Mouse (Mus musculus): ENCODE measurements at regions not wholly inside any gene's neighbourhood (a gene's known extent, or its start where the extent isn't known, plus 50 kb on each side); places are given as distances from the start of the nearest gene placed in this dataset.

DNA sequence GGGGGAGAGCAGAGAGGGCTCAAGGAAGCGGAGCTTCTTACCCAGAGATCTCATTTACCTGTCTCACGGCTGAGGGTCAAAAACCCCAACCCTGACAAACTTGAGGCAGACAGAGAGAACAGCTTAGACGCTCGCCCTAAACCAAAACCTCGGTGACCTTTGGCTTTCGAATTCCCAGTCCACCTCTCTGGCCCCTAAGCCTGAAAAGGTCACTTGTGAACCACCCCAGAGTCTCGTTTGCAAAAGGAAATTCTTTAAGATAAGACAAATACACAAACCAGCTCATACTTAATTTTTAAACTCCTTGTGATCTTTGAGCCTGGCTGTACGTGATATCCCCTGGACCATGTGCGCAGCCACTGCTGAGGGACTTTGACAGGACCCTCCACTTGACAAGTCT is 250.2 kb upstream of the Dio3 start:
- Histone ChIP-seq H3K36me3 (ENCODE audit: control insufficient read depth, insufficient read depth, low read length, poor library complexity, severe bottlenecking) (no peaks in the 10 kb centered on the region), H3K27me3 (ENCODE audit: control insufficient read depth, insufficient read depth, low read length, poor library complexity, severe bottlenecking) (no peaks in the 10 kb centered on the region; the same call in 1 of the 2 replicates)
- no peak for DNase-seq (ENCODE audit: low read depth, low spot score)

DNA sequence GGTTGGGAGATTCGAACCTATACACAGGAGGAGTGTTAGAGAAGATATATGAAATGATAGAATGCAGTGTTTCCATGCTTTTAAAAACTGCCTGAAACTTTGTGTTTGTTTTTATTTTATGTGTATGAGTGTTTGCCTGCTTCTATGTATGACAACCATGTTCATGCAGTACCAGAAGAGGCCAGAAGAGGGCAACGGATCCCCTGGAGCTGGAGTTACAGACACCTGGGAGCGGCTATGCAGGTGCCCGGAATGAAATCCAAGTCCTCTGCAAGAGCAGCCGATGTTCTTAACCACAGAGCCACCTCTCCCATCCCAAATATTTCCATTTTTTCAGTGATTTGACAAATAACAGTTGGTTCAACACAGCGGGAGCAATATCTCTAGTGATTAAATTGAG is 247.5 kb upstream of the Dio3 start:
- Histone ChIP-seq H3K27me3 (ENCODE audit: control insufficient read depth, insufficient read depth, low read length, poor library complexity, severe bottlenecking) (no peaks in the 10 kb centered on the region; the same call in 1 of the 2 replicates), H3K36me3 (ENCODE audit: control insufficient read depth, insufficient read depth, low read length, poor library complexity, severe bottlenecking) (no peaks in the 10 kb centered on the region)
- peak; percentile 4 for DNase-seq (ENCODE audit: low read depth, low spot score)

DNA sequence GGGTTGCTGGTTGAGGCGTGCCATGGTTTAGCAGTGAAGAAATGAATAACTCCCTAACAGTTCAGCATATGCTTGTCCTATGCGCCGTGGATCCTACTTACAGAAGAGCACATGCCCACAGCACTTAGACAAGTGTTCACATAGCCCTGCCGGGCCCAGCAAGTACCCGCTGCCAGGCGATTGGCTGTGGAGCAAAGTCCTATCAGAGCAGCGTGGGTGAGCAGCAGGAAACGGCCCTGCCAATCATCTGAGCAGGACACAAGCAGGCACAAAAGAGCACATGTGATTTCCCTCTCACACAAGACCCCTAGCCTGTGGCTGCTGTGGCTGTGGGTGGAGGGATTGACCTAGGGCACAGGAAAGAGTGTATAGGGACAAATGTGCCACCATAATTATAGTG is 243.7 kb upstream of the Dio3 start:
- no peaks in the 10 kb centered on the region for H3K36me3 ChIP-seq (ENCODE audit: control insufficient read depth, insufficient read depth, low read length, poor library complexity, severe bottlenecking)
- DNase-seq (ENCODE audit: low read depth, low spot score): no peak
- H3K27me3 ChIP-seq (ENCODE audit: control insufficient read depth, insufficient read depth, low read length, poor library complexity, severe bottlenecking): no peaks in the 10 kb centered on the region

- H3K27me3 ChIP-seq (ENCODE audit: control insufficient read depth, insufficient read depth, low read length, poor library complexity, severe bottlenecking): no peaks in the 10 kb centered on the region
- no peaks in the 10 kb centered on the region for H3K36me3 ChIP-seq (ENCODE audit: control insufficient read depth, insufficient read depth, low read length, poor library complexity, severe bottlenecking)
- no peak for DNase-seq (ENCODE audit: low read depth, low spot score)
Observed at GRCm38 (mm10) chr12:110040682-110041081, 238.2 kb upstream of the Dio3 start.

DNA sequence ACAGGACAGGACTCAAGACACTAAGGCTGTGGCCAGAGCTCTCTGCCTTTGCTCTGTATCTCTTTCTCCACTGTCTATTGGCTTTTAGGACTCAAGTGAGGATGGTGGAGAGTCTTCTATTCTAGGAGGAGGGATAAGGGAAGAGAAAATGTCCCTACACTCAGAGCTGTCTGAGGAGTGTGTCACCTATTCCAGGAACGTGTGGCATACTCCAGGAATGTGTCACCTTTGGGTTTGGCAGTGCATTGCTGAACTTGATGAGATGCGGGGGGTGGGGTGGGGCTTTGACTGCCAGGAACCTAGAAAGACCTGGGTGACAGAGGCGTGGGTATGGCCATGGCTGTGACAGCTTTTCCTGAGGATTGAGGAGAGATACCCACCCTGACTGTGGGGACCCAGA is 237.1 kb upstream of the Dio3 start:
- Histone ChIP-seq H3K36me3 (ENCODE audit: control insufficient read depth, insufficient read depth, low read length, poor library complexity, severe bottlenecking) (no peaks in the 10 kb centered on the region), H3K27me3 (ENCODE audit: control insufficient read depth, insufficient read depth, low read length, poor library complexity, severe bottlenecking) (no peaks in the 10 kb centered on the region)
- no peak for DNase-seq (ENCODE audit: low read depth, low spot score)

DNA sequence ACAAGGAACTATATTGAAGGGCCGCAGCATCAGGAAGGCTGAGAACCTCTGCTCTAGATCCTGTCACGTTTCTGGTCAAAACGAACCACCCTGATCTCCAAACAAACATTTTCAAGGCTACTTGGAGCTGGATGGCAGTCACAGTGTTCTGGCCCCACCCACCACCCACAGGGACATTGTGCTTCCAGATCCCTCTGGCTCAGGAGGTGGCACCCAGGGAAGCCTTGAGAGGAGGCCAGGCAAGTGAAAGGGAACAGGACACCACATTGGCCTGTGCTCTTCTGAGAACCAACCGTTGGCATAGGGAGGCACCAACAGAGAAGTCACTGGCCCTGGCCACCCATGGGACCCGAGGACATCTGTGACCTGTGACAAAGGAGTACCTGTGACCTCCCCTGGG is 234.6 kb upstream of the Dio3 start:
- no peaks in the 10 kb centered on the region for H3K27me3 ChIP-seq (ENCODE audit: control insufficient read depth, insufficient read depth, low read length, poor library complexity, severe bottlenecking)

DNA sequence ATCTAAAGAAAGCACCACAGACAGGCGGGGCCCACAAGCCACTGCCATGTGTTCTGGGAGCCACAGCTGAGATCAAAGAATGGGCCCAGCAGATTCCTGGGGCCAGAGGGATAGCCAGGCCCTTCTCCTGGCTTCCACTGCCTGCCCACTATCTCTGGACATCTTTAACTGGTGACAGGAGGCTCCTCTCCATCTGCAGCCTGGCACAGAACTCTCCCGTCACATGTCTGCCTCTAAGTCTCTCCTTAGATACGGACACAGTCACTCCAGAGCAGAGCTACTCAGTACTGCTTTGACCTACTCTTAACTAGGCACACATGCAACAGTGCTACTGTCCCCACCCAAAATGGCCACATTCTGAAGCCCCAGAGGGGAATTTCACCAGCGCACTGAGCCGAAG is 234.1 kb upstream of the Dio3 start:
- Histone ChIP-seq H3K27me3 (ENCODE audit: control insufficient read depth, insufficient read depth, low read length, poor library complexity, severe bottlenecking) (no peaks in the 10 kb centered on the region), H3K36me3 (ENCODE audit: control insufficient read depth, insufficient read depth, low read length, poor library complexity, severe bottlenecking) (no peaks in the 10 kb centered on the region)
- no peak for DNase-seq (ENCODE audit: low read depth, low spot score)

More for the DNA sequence above, 234.6 kb upstream of the Dio3 start:
- no peaks in the 10 kb centered on the region for H3K36me3 ChIP-seq (ENCODE audit: control insufficient read depth, insufficient read depth, low read length, poor library complexity, severe bottlenecking)
- DNase-seq (ENCODE audit: low read depth, low spot score): no peak

DNA sequence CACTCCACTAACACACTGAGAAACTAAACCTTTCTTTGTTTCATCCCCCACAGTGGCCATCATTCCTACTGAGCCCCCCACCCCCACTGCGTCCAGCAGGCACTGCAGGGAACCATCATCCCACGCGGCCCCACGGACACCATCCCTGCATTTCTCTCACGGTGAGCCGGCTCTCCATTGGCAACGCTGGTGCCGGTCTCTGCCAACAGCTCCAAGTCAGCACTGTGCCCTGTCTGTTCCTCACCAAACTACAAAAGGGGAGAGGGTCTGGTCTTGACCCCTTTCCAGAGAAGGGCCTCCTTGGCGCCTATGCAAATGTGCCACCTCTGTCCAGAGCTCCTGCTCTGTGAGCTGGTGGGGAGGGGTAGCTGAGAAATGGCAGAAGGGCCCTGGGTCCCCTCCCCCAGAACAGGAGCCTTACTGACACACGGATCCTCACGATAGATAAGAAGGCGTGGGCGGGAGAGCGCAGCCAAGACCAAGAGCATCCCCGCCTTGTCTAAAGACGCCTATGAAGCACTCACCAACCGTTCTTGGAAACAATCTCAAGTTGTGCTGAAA is 233.0 kb upstream of the Dio3 start:
- H3K27me3 ChIP-seq (ENCODE audit: control insufficient read depth, insufficient read depth, low read length, poor library complexity, severe bottlenecking): no peaks in the 10 kb centered on the region
- no peaks in the 10 kb centered on the region for H3K36me3 ChIP-seq (ENCODE audit: control insufficient read depth, insufficient read depth, low read length, poor library complexity, severe bottlenecking)
- no peak for DNase-seq (ENCODE audit: low read depth, low spot score)

DNA sequence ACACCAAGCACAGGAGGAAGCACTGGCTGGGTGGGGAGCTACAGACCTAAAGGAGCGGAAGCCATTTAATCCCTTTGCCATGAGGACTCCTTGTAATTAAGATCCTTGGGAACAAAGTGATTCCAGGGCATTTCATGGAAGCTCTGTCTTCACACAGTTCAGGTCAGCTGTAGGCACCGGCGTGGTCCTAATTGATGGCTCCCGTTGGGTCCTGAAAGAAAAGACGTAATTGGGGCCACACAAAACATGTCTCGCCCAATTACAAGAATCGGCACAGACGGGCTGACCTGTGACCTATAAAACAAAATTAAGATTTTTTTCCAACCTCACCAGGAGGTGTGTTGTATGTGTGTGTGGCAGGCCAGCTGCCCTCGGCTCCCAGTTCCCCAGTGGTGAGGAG is 232.3 kb upstream of the Dio3 start:
- DNase-seq (ENCODE audit: low read depth, low spot score): no peak
- Histone ChIP-seq H3K27me3 (ENCODE audit: control insufficient read depth, insufficient read depth, low read length, poor library complexity, severe bottlenecking) (no peaks in the 10 kb centered on the region), H3K36me3 (ENCODE audit: control insufficient read depth, insufficient read depth, low read length, poor library complexity, severe bottlenecking) (no peaks in the 10 kb centered on the region)

DNA sequence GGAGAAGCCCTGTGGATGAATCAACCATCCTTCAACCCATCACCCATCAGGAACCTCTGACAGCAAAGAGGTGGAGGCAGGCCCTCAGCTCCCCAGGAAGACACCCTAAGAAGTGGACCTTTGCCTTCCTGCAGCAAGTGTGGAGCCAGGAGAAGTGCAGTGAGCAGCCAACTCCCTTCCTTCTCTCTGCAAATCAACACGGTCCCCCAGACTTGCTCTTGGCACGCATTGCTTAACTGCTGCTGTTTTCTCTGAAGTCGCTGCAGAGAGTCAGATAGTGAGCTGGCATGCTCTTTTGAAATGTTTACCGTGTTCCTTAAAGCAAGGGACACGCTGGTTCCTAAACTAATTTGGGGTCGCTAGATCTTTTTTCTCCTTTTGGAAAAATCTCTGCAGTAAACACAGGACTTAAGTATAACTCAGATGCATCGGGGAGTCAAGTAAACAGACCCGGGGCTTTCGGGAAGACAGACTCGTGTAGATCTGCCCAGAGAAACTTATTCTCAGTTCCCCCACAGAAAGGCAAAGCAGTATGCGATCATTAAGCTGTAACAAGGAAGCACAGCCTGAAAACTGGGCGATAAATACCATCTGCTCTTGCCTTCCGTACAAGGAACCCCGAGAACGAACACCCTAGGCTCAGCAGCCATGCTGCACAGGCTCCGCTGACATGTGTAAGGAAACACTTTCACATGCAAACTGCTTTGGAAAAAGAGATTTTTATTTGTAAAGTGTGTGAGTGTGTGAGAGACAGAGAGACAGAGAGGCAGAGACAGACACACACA is 231.2 kb upstream of the Dio3 start:
- DNase-seq (ENCODE audit: low read depth, low spot score): no peak
- no peaks in the 10 kb centered on the region for H3K36me3 ChIP-seq (ENCODE audit: control insufficient read depth, insufficient read depth, low read length, poor library complexity, severe bottlenecking)
- no peaks in the 10 kb centered on the region for H3K27me3 ChIP-seq (ENCODE audit: control insufficient read depth, insufficient read depth, low read length, poor library complexity, severe bottlenecking)

DNA sequence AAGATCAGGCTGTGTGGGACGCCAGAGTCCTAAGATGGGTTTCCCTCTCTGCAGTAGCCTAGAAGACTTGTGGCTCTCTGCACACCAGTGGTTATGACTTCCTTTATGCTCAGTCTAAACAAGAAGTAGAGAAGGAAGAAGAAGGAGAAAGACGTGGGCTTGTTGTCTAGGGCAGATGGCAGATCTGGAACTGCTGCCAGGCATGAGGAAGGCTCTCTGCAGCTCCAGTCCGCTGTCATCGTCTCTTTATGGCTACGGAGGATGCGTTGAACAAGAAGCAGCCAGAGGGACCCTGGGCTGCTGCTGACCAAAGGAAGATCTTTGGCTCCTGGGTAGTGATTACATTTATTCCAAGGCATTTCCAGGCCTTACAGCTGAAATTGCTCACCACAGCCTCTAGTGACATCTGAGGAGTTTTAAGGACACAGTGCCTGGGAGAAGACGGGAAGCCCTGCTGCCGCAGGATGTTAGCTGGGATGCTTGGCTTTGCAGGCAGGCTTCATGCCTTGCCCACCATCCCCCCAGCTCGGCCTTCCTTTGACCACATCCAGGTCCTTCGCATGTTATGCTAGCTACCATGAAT is 229.6 kb upstream of the Dio3 start:
- H3K27me3 ChIP-seq (ENCODE audit: control insufficient read depth, insufficient read depth, low read length, poor library complexity, severe bottlenecking): no peaks in the 10 kb centered on the region

DNA sequence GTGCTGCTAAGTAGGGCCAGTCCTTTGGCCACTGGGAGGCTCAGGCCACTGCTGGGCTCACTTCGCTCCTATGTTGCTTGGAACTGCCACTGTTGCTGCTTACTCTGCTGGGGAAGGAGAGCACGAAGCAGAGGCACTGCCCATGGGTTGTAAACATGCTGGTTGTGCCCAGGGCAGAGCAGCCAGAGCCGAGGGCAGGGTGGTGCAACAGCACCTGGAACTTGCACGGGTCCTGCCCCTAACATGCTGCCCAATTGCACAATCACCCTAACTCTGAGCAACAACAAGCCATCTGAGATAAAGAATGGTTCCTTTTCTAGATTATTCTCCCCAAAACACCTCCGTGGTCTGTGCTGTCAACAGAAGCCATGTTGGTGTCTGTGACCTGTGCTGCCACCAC is 219.5 kb upstream of the Dio3 start:
- Histone ChIP-seq H3K36me3 (ENCODE audit: control insufficient read depth, insufficient read depth, low read length, poor library complexity, severe bottlenecking) (no peaks in the 10 kb centered on the region), H3K27me3 (ENCODE audit: control insufficient read depth, insufficient read depth, low read length, poor library complexity, severe bottlenecking) (no peaks in the 10 kb centered on the region)
- DNase-seq (ENCODE audit: low read depth, low spot score): no peak

More for the DNA sequence above, 229.6 kb upstream of the Dio3 start:
- H3K36me3 ChIP-seq (ENCODE audit: control insufficient read depth, insufficient read depth, low read length, poor library complexity, severe bottlenecking): no peaks in the 10 kb centered on the region
- no peak for DNase-seq (ENCODE audit: low read depth, low spot score)

DNA sequence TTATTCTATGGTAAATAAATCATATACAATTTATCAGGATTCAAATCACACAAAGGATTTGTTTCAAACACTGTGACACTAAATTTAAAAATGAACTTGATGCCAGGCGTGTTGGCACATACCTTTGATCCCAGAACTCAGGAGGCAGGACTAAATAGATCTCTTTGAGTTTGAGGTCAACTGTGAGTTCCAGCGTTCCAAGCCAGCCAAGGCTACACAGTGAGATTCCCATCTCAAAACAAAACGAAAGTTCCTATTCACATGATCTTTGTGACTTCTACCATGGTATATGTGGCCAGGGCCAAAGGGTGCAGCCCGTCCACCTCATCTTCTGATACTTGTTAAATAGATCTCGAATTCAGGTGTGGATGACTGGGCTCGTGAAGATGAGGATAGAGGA is 216.9 kb upstream of the Dio3 start:
- Histone ChIP-seq H3K36me3 (ENCODE audit: control insufficient read depth, insufficient read depth, low read length, poor library complexity, severe bottlenecking) (no peaks in the 10 kb centered on the region), H3K27me3 (ENCODE audit: control insufficient read depth, insufficient read depth, low read length, poor library complexity, severe bottlenecking) (no peaks in the 10 kb centered on the region)
- no peak for DNase-seq (ENCODE audit: low read depth, low spot score)

GRCm38 (mm10) chr12:110063013-110063412 is 215.9 kb upstream of the Dio3 start:
- Histone ChIP-seq H3K36me3 (ENCODE audit: control insufficient read depth, insufficient read depth, low read length, poor library complexity, severe bottlenecking) (no peaks in the 10 kb centered on the region), H3K27me3 (ENCODE audit: control insufficient read depth, insufficient read depth, low read length, poor library complexity, severe bottlenecking) (no peaks in the 10 kb centered on the region)
- no peak for DNase-seq (ENCODE audit: low read depth, low spot score)

DNA sequence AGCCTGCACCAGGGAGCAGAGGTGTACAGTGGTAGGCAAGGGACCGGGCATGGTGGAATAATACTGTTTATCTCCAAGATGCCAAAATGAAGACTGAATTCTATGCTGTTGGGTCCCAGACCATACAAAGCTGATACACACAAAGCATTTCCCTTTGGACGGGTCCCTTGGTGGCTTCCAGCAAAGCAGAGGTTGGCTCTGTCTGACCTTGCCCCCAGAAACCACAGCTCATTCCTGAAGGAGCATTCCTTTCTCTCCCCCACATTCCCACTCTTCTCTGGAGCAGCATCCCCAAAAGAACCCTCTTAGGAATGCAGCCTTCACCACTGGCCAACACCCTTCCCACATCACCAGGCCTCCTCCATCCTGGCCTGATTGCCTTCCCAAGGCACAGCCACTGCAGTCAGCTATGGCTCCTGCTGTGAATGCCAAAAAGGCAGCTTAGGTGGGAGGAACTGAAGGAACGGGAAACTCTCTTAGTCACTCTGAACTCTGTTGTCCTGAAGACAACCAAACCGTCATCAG is 212.4 kb upstream of the Dio3 start:
- DNase-seq (ENCODE audit: low read depth, low spot score): no peak
- no peaks in the 10 kb centered on the region for H3K36me3 ChIP-seq (ENCODE audit: control insufficient read depth, insufficient read depth, low read length, poor library complexity, severe bottlenecking)
- H3K27me3 ChIP-seq (ENCODE audit: control insufficient read depth, insufficient read depth, low read length, poor library complexity, severe bottlenecking): no peaks in the 10 kb centered on the region

All from splenic B cell, adult 2 months (primary cell).